Mouse (Mus musculus) embryonic facial prominence, embryonic 11.5 days (tissue): Measurements from ENCODE around the gene Clip2. TPM values are rescaled to one million over a fixed set of nuclear protein-coding genes. Genes with fewer than 3 reads are reported as not detected.
A peak's percentile ranks its signal among the peaks of the same experiment; 100 is the strongest.

Source experiments
- ATAC-seq: fragments of 200-750 bp; cut with Nextera tagmentation; replicated peaks from 2 replicates; pipeline ENCODE4 v1.8.0; 2017; ENCODE audit warnings: low read depth; ENCODE audit not compliant: insufficient number of reproducible peaks, low FRiP score, low TSS enrichment
- DNase-seq: peaks from one replicate; pipeline ENCODE4 v3.0.0-alpha.2; 2015; ENCODE audit warnings: low spot score
- H3K27ac ChIP-seq: fragments of 300-500 bp; sonication (generic); replicated peaks from 2 replicates; pipeline ENCODE4 v1.5.1; 2014; ENCODE audit warnings: mild to moderate bottlenecking, low read depth, low read length, control low read depth
- H3K27me3 ChIP-seq: fragments of 300-500 bp; sonication (generic); 2 replicates; pipeline ENCODE4 v1.6.1; 2014; ENCODE audit warnings: mild to moderate bottlenecking, low read length, moderate library complexity, mixed read lengths; ENCODE audit not compliant: control insufficient read depth, insufficient read depth
- H3K36me3 ChIP-seq: fragments of 300-500 bp; sonication (generic); replicated peaks from 2 replicates; pipeline ENCODE4 v1.6.1; 2014; ENCODE audit warnings: low read depth, mild to moderate bottlenecking, low read length, moderate library complexity, mixed read lengths; ENCODE audit not compliant: control insufficient read depth, insufficient read depth
- H3K4me1 ChIP-seq: fragments of 300-500 bp; sonication (generic); 2 replicates; pipeline ENCODE4 v1.6.1; 2014; ENCODE audit warnings: low read length, mixed read lengths; ENCODE audit not compliant: control insufficient read depth, insufficient read depth
- H3K4me2 ChIP-seq: fragments of 300-500 bp; sonication (generic); 2 replicates; pipeline ENCODE4 v1.6.1; 2014; ENCODE audit warnings: low read depth, mild to moderate bottlenecking, control low read depth, low read length, moderate library complexity
- H3K4me3 ChIP-seq: fragments of 300-500 bp; sonication (generic); 2 replicates; pipeline ENCODE4 v1.5.1; 2014; ENCODE audit warnings: low read depth, low read length, control low read depth
- H3K9ac ChIP-seq: fragments of 300-500 bp; sonication (generic); replicated peaks from 2 replicates; pipeline ENCODE4 v1.6.1; 2014; ENCODE audit warnings: mild to moderate bottlenecking, control low read depth, low read length
- H3K9me3 ChIP-seq: fragments of 300-500 bp; sonication (generic); replicated peaks from 2 replicates; pipeline ENCODE4 v1.6.1; 2016; ENCODE audit warnings: mild to moderate bottlenecking, low read length, inconsistent platforms, mixed read lengths; ENCODE audit not compliant: control insufficient read depth
- WGBS: fragments of 180-500 bp; shearing (Covaris S2); extraction: QIAGEN DNeasy Blood & Tissue Kit; methylation state at CpG from one replicate; pipeline ENCODE4 v1.1.7; 2014; 5-methylcytosine and 5-hydroxymethylcytosine counted together
- polyA plus RNA-seq: library from polyadenylated mRNA; unstranded; fragments of >200 nt; fragmentation: Nextera tagmentation; extraction: Ambion mirVana; gene quantifications from 2 replicates; pipeline ENCODE4 v1.2.1, GENCODE M21; 2014

The Clip2 gene
- polyA plus RNA-seq, 1 experiment from 2014 or later, result 4.6 TPM

DNA sequence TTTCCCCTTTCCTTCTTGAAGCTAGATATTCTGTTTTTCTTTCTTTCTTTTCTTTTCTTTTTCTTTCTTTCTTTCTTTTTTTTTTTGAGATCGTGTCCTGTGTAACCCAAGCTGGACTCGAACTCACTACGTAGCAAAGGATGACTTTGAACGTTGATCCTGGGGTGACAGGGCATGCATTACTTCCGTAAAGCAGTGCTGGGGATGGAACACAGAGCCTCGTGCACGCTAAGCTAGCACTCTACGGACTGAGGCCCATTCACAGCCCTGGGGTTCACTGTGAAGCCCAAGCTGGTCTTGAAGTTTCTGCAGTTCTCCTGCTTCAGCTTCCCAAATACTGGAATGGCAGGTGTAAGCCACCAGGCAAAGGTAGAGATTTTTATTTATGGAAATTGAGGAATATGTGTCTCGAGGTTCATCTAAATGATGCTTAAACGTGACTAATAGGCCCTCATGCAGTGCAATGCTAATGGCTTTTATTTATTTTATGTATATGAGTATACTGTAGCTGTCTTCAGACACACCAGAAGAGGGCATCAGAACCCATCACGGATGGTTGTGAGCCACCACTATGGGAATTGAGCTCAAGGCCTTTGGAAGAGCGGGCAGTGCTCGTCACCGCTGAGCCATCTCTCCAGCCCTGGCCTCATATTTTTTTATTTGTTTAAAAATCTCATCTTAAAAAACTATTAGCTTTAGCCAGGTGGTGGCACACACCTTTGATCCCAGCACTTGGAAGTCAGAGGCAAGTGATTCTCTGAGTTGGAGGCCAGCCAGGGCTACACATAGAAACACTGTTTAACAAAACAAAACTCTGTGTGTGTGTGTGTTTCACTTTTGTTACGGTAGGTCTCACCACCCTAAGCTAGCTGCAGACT lies 31.0 kb upstream of the Clip2 start:
- no peak for DNase-seq
- Histone ChIP-seq H3K27ac (no peak overlapping the region), H3K4me2 (peak overlapping the region; percentile 76), H3K4me3 (peak overlapping the region; percentile 88), H3K27me3 (no peaks in the 10 kb centered on the region), H3K9ac (peak overlapping the region; percentile 85), H3K9me3 (no peaks in the 10 kb centered on the region), H3K36me3 (no peaks in the 10 kb centered on the region), H3K4me1 (no peaks in the 10 kb centered on the region)
- 32% methylated on average over 15 of the region's 15 CpGs for WGBS
- no peak for ATAC-seq

DNA sequence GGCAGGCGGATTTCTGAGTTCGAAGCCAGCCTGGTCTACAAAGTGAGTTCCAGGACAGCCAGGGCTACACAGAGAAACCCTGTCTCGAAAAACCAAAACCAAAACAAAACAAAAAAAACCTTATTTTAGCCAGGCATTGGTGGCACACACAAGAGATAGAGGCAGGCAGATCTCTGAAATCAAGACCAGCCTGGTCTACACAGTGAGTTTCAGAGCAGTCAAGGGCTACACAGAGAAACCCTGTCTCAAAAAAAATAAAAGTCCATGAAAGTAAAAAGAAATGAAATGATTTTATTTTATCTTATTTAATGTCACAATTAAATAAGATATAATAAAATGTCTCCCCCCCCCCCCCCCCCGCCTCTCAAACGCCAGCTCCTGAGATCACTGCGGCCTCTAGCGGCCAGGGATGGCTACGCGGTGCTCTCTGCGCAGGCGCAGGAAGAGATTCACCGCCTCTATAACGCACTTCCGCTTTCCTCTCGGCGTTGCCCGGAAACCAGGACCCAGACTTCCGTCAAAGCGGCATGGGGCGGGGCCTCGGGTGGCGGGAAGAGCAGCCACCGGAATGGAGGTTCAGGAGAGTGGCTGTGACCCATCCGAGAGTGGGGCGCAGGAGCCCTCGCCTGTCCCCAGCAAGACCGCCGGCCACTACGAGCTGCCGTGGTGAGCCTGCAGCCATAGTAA lies 30.1 kb upstream of the Clip2 start:
- H3K4me3 ChIP-seq, result peak overlapping the region; percentile 88
- H3K36me3 ChIP-seq, result no peaks in the 10 kb centered on the region
- H3K27ac ChIP-seq, result no peak overlapping the region
- no peaks in the 10 kb centered on the region for H3K27me3 ChIP-seq
- no peaks in the 10 kb centered on the region for H3K9me3 ChIP-seq
- ATAC-seq (peak; percentile 90), DNase-seq (peak; percentile 99)
- no peaks in the 10 kb centered on the region for H3K4me1 ChIP-seq
- WGBS, result 8% methylated on average over 30 of the region's 30 CpGs
- H3K4me2 ChIP-seq, result peak overlapping the region; percentile 76
- H3K9ac ChIP-seq, result peak overlapping the region; percentile 85

DNA sequence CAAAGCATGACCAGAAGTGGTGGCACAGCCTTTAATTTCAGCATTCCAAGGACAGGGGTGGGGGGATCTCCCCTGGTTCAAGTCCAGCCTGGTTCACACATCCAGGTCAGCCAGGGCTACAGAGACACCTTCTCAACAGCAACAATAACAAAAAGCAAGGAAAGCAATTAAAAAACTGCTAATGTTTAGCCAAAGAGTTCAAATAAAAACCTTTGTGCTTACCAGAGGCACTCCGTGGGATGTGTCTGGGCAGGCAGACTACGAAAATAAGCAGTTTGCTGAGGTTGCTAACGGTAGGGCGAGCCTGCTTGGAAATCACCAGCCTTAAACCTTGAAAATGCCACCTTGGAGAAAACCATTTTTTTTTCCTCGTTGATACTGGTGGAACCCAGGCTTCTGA lies 28.9 kb upstream of the Clip2 start, which contains the start of gene Rfc2:
Gene Rfc2, plus strand, starts transcription at position 221 of the 400 bp plus-strand sequence.
- H3K36me3 ChIP-seq, result no peaks in the 10 kb centered on the region
- no peaks in the 10 kb centered on the region for H3K9me3 ChIP-seq
- H3K4me3 ChIP-seq, result no peak within 1 kb of the TSS
- H3K9ac ChIP-seq, result no peak within 1 kb of the TSS
- DNase-seq (no peak), ATAC-seq (no peak)
- no peak within 1 kb of the TSS for H3K4me2 ChIP-seq
- H3K4me1 ChIP-seq, result no peaks in the 10 kb centered on the region
- WGBS, result 76% methylated on average over 5 of the region's 5 CpGs
- H3K27ac ChIP-seq, result no peak within 1 kb of the TSS
- no peaks in the 10 kb centered on the region for H3K27me3 ChIP-seq

DNA sequence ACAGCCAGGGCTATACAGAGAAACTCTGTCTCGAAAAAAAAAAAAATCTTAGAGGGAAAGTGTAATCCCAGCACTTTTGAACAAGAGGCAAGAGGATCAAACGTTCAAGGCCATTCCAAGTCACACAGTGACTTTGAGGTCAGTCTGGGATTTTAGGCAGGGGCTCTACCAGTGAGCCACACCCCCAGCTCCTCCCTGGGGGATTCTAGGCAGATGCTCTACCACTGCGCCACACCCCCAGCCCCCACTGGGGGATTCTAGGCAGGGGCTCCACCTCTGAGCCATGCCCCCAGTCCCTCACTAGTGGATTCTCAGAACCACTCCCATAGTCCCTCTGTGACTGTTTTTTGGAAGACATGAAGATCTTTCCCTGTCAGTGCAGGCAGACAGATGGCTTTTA lies 26.9 kb upstream of the Clip2 start:
- Histone ChIP-seq H3K4me2 (no peak overlapping the region), H3K4me1 (no peaks in the 10 kb centered on the region), H3K9ac (no peak overlapping the region), H3K27ac (no peak overlapping the region), H3K9me3 (no peaks in the 10 kb centered on the region), H3K4me3 (no peak overlapping the region), H3K36me3 (no peaks in the 10 kb centered on the region), H3K27me3 (no peaks in the 10 kb centered on the region)
- ATAC-seq (no peak), DNase-seq (no peak)
- 64% methylated on average over 3 of the region's 3 CpGs for WGBS

DNA sequence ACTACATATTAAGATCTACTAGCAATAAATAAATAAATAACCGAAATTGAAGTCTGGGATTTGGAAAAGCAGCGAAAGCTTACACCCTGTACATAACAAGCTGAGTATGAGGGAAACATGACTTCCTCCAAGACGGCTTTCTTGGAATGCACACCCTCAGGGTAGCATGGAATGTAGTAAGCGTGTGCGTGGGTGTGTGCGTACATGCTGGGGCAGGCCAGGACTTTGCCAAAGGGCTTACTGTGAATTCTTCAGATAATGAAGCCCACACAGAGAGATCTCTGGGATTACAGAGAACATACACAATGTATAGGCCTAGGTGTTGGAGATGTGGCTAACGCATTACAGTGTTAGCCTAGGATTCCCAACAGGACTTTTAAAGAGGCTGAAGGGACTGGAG lies 25.3 kb upstream of the Clip2 start:
- Histone ChIP-seq H3K36me3 (no peaks in the 10 kb centered on the region), H3K4me3 (no peak overlapping the region), H3K4me1 (no peaks in the 10 kb centered on the region), H3K27me3 (no peaks in the 10 kb centered on the region), H3K27ac (no peak overlapping the region), H3K9ac (no peak overlapping the region), H3K9me3 (no peaks in the 10 kb centered on the region), H3K4me2 (no peak overlapping the region)
- 85% methylated on average over 7 of the region's 7 CpGs for WGBS
- DNase-seq, result no peak
- no peak for ATAC-seq

DNA sequence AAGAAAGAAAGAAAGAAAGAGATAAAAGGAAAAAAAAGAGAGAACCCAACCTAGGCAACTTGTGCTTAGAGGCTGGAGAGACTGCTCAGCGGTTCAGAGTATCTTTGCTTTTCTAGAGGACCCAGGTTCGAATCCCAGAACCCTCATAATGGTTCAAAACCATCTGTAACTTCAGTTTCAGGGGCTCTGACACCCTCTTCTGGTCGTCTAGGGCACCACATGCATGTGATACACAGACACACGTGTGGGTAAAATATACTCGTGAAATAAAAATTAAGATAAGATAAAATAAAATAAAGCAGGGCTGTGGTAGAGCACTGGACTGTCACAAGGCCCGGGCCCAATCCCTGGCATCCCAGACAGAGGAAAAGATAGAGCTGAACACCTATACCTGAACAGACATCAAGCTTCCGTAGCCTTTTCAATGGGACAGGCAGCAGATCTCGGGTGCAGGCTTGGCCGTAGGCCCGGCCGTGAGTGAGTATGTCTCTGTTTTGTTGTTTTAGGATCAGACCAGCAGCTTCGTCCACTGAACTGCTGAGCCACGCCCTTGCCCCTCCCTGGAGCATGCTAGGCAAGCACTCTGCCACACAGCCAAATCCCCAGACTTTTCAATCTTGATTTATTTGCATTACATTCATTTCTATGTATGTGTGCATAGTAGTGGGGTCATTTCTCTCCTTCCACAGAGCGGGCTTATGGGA lies 24.4 kb upstream of the Clip2 start:
- no peaks in the 10 kb centered on the region for H3K9me3 ChIP-seq
- H3K4me2 ChIP-seq, result no peak overlapping the region
- 78% methylated on average over 14 of the region's 14 CpGs for WGBS

DNA sequence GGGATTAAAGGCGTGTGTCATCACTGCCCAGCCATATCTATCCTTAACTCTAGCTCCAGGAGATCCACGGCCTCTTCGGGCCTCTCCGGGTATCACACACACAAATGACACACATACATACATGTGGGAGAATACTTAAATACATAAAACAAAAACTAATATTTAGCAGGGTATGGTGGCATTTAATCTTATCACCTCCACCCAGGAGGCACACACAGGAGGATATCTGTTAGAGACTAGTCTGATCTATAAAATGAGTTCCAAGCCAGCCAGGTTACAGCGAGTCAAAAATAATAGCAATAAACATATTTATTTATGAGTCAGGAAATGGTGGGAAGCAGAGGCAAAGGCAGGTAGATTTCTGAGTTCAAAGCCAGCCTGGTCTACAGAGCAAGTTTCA lies 23.6 kb upstream of the Clip2 start:
- H3K9me3 ChIP-seq, result no peaks in the 10 kb centered on the region

More for the DNA sequence above, 24.4 kb upstream of the Clip2 start:
- Histone ChIP-seq H3K27me3 (no peaks in the 10 kb centered on the region), H3K4me1 (no peaks in the 10 kb centered on the region), H3K36me3 (no peaks in the 10 kb centered on the region), H3K27ac (no peak overlapping the region), H3K9ac (no peak overlapping the region), H3K4me3 (no peak overlapping the region)
- ATAC-seq (no peak), DNase-seq (no peak)

More for the DNA sequence above, 23.6 kb upstream of the Clip2 start:
- Histone ChIP-seq H3K4me2 (no peak overlapping the region), H3K9ac (no peak overlapping the region), H3K27ac (no peak overlapping the region), H3K36me3 (no peaks in the 10 kb centered on the region), H3K27me3 (no peaks in the 10 kb centered on the region), H3K4me1 (no peaks in the 10 kb centered on the region), H3K4me3 (no peak overlapping the region)
- 97% methylated on average over 5 of the region's 5 CpGs for WGBS
- DNase-seq, result no peak
- ATAC-seq, result no peak
